Mouse (Mus musculus) olfactory bulb, adult 2 months (tissue): ENCODE data around the gene Nsl1.

Experiments used
- CTCF ChIP-seq: fragments of 200-500 bp; IDR thresholded peaks from 2 replicates; pipeline ENCODE4 v1.5.1; 2012; ENCODE audit warnings: low read depth, mild to moderate bottlenecking, low read length, moderate library complexity; ENCODE audit not compliant: insufficient read depth
- POLR2A ChIP-seq: fragments of 200-500 bp; IDR thresholded peaks from 2 replicates; pipeline ENCODE4 v1.6.1; 2012; ENCODE audit warnings: mild to moderate bottlenecking, low read depth, low read length, moderate library complexity; ENCODE audit not compliant: insufficient read depth

DNA sequence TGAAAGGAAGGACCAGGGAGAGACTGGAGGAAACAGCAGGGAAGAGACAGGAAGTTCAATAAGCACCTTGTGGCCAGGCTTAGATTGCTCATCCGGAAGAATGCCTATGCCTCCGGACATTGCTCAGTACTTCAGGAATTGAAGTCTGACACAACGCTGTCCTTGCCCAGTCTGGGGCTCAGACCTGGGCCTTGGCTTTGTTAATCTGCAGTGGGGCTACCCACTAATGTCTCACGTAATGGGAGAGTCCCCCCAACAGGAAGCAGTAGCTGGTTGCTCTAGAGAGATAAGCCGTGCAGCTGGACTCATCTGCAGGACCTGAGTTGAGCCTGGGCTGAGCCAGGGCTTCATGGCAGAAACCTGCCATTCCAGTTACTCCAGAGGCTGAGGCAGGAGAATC is 70.1 kb downstream of the Nsl1 start:
- no peak for TF ChIP-seq POLR2A
- no peak for TF ChIP-seq CTCF
